Mouse (Mus musculus): Measurements from ENCODE around the gene Poldip3.

Gene Poldip3

DNA sequence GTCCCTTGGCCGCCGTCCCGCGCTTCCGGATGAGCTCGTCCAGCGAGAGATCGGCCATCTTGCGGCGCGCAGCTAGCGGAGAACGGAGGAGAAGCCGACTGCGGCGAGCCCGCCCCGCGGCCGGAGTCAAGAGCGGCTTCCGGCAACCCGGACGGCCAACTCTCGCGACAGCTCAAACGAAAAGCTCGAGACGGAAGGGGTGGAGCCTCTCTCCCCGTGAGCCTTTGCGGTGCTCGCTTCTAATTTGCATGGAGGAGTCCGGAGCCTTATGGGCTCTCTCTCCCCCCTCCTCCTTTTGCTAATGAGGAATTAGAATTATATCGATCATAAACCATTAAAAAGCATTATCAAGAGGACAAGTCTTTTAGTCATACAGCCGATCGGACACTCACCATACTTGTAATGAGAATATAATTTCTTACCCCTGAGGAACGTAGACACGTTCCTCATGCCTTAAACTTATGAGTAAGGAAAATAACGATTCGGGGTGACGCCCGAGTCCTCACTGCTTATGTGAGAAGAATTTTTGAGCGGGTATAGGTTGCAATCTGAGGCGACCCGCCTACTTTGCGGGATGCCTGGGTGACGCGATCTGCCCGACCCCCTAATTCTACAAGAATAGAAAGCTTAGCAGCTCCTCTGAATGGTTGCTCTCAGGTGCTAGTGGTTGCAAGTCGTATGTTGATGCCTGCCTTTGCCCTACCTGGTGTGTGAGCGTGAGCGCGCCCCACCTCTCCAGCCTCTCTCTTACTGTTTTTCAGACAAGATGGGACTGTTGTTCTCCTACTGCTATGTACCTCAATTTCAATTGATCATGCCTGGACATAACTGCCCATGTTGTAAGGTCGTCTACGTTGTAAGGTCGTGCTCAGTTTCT is at the start of gene Poldip3:
TSS of gene Poldip3 (minus strand) at position 189 of the 877 bp plus-strand sequence.
- in situ Hi-C loops (cut with MboI, MseI): no loop called here

DNA sequence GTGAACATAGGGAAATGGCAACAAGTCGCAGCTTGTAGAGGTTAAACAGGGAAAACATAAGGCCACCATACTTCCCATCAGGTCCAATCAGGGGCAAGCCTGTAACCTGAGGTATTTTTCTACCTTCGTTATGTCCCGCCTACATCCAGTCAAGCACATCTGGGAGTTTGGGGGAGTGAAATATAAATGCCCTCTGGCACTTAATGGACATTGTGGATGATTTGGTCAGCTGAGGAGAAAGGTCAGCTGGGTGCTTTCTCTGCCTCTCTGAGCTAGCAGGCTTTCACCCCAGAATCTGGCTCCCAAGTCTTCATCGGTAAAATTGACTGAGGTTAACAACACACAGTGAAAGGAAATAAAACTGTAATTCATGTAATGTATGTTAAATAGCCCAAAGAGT is 44.2 kb upstream of the Poldip3 start:
- in situ Hi-C loops (cut with MboI, MseI): no loop called here

DNA sequence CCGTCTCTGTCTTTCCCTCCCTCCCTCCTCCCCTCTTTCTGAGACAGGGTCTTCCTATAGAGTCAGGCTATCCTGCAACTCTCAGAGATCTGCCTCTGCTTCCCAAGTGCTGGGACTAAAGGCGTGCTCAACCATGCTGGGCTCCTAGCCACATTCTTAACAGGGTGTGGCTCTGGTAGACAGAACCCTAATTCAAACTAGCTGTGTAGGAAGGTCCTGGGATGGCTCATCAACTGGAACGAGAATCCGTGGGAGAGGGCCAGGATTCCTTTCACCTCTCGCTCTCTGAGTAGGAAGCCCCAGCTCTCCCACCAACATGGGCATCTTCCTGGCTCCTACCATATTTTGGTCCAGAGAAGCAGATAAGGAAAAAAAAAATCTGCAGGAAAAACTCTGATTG is 33.2 kb upstream of the Poldip3 start:
- in situ Hi-C loops (cut with MboI, MseI): no loop called here

DNA sequence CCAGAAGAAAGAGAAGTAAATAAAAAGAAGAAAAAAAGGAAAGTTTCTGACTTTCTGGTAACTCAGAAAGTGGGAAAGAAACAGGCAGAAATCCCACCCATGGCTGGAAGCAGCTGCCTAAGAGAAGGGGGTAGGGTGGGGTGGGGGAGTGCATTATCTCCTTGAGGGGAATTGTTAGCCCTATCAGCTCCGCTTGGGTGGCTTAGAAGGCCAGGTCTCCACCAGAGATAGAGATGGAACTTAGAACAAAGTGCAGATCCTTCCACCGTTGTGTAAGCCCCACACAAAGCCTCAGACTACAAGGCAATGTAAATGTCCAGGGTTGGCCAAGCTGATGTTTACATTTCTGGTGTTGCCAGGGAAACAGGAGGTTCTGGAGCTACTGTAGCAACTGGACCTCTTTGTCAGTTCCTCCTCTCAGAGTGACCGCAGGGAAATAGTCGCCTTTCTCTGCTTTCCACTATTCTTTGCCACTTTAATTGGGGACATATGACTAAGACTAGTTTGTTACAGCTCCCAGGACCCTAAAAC is 32.7 kb upstream of the Poldip3 start:
- in situ Hi-C loops (cut with MboI, MseI): no loop called here

DNA sequence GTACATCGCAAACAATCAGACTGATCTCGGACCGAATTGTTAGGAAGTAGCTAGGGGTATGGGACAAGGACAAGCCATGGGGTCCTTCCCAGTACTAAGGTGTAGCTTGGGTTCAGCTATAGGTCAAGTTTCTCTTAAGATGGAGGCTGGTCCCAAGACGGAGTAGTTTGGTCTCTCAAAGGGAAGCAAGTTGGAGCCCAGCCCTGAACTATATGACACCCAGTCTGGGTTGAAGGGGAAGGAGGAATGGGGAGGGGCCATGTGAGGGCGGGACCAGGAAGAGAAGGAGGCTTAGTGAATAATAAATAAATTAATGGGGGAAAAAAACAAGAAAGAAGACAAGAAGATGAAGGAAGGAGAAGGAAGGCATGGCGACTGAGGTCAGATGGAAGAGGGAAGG is 30.8 kb upstream of the Poldip3 start:
- in situ Hi-C loops (cut with MboI, MseI): no loop called here

- in situ Hi-C loops (cut with MboI, MseI): no loop called here
Measured at GRCm38 (mm10) chr15:83176653-83177052, 27.5 kb upstream of the Poldip3 start.

- in situ Hi-C loops (cut with MboI, MseI): loop anchor here (5.0 kb wide), 1 partner anchor 33 kb away; no protein-coding TSS in a partner anchor
Measured at GRCm38 (mm10) chr15:83173914-83174884, 25.0 kb upstream of the Poldip3 start.

GRCm38 (mm10) chr15:83172492-83173429 is 23.6 kb upstream of the Poldip3 start, which contains the start of gene Cyb5r3:
Cyb5r3 (minus strand) TSS chr15:83172592.
- in situ Hi-C loops (cut with MboI, MseI): loop anchor here (5.0 kb wide), 1 partner anchor 35 kb away; no protein-coding TSS in a partner anchor

- in situ Hi-C loops (cut with MboI, MseI): loop anchor here (5.0 kb wide), 1 partner anchor 35 kb away; no protein-coding TSS in a partner anchor
Measured at GRCm38 (mm10) chr15:83171712-83172481, 22.7 kb upstream of the Poldip3 start.

DNA sequence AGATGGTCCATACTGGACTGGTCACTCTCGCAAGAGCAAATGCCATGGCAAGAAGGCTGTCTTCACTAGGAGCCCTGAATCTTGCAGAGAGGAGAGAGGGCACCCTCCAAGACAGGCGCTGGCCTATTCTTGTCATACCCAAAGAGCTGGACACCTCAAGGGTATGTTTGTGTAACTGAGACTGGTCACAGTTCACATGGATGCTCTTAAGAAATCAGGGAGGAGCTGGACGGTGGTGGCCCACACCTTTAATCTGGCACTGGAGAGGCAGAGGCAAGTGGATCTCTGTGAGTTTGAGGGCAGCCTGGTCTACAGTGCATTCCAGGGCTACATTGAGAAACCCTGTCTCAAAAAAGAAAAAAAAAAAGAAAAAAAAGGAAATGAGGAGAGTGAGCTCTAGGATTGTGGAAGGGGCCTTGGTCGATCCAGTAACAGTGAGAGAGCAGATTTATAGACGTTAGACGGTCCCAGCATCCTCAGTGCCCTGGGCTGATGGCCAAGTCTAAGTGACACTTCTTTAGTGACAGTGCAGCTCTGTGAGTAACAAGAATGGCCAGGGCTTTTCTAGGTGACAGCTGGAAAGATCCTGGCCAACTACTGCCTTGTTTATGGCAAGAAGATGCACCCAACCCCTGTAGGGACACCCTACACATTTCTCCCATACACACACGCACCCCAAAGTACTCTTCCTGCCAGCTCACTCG is 21.9 kb upstream of the Poldip3 start:
- in situ Hi-C loops (cut with MboI, MseI): loop anchor here (5.0 kb wide), 1 partner anchor 36 kb away; no protein-coding TSS in a partner anchor

DNA sequence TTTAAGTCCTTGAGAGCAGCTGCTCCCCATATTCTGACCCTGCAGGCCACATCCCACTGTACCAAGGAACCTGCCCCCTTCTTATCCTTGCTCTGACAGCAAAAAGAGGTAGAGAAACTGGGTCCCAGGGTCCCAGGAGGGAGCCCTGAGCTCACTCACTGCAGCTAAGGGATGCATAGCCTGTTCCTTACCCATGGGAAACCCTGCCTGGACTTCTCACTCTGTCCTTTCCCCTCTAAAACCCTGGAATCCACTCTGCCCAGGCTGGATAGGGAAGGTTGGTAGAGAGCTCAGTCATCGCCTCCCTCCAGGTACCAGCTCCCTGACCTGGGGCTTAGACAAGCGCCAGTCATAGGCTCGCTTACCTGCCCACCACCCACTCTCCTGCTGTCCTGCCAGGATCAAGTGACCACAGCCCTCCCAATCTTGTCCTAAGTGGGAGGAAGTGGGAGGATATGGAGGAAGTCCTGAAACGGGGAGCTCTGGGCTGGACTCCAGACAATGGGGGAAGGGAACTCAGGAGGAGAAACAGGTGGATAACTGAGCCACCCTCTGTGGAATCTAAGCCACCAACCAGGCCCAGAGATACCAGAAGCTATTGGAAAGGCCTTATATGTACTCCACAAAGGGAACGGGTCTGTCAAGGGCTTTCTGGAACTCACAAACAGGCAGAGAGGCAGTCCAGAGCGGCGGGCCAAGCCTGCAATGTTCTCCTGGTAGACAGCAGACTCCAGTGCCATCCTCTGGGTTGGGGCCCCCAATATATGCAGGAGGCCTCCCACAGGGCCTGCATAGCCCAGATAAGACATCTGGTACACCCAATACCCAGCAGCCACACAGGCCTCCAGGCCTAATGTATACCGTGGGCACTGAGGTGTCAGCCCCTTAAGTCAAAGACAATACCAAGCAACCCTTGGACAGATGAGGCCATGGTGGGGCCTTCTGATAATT is 20.9 kb upstream of the Poldip3 start:
- in situ Hi-C loops (cut with MboI, MseI): loop anchor here (5.0 kb wide), 1 partner anchor 37 kb away; no protein-coding TSS in a partner anchor

- in situ Hi-C loops (cut with MboI, MseI): no loop called here
Measured at GRCm38 (mm10) chr15:83168875-83169771, 19.9 kb upstream of the Poldip3 start.

- in situ Hi-C loops (cut with MboI, MseI): no loop called here
Measured at GRCm38 (mm10) chr15:83168311-83168710, 19.1 kb upstream of the Poldip3 start.

DNA sequence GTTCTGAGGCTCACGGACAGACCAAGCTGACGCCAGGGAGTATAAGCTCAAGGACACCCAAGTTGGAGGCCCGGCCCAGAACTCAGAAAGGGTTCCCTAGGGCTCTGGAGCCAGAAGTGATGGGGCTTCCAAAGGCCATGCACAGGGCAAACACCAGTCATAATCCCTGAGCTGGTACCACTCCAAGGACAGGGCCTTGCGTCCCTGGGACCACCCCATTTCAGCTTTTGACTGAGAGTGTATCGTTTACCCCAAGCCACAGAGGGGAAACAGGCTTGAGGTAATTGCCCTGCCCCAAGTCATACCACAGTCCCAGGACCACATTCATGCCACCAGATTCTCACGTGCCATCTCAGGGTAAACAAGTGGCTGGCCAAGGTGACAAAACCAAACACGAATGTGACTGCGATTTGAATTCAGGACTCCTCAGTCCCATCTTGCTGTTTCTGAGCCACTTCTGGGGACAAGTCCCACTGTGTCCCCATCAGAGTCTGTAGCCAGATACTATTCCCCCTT is 18.4 kb upstream of the Poldip3 start:
- in situ Hi-C loops (cut with MboI, MseI): no loop called here

DNA sequence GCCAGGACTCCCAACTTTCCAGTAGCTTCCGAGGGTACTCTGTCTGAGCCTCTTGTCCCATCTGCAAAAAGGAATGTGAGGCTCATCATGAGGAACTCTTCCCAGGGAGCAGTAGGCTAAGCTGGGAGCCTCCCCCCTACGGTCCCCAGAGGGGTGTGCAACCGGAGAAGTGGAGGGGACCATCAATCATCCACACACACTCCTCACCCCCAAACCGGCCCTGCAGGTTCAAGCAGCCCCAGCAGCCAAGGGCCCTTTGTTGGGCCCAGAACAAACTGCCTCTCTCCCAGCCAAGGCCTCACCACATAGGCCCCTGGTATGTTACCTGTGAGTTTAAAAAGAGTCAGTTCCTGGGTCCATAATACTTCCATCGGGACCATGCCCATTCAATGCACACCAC is 17.9 kb upstream of the Poldip3 start:
- in situ Hi-C loops (cut with MboI, MseI): no loop called here

DNA sequence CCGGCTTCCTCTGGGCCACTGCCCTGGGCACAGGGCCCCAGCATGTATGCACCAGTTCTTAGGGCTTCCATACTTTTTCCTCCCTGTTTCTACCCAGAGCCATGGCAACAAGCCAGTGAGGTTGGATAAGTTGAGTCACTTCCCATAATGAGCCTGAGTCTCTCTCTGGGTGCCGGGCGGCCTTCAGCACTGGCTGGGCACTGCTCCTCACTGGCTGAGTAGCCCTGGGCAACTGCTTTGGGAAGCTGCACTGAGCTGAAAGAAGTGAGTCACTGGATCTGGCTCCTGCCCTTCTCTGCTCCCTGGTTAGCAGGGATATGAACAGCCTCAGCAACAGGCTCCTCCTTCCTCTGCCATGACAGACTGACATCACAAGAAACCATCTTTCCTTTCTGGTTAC is 17.5 kb upstream of the Poldip3 start:
- in situ Hi-C loops (cut with MboI, MseI): no loop called here
